Mouse (Mus musculus): Measurements from ENCODE around the gene Ddx39b. TPM values are rescaled to one million over a fixed set of nuclear protein-coding genes. Genes with fewer than 3 reads are reported as not detected.

Ddx39b gene
- polyA plus RNA-seq, 1 experiment from 2014 or later, result 466 TPM

DNA sequence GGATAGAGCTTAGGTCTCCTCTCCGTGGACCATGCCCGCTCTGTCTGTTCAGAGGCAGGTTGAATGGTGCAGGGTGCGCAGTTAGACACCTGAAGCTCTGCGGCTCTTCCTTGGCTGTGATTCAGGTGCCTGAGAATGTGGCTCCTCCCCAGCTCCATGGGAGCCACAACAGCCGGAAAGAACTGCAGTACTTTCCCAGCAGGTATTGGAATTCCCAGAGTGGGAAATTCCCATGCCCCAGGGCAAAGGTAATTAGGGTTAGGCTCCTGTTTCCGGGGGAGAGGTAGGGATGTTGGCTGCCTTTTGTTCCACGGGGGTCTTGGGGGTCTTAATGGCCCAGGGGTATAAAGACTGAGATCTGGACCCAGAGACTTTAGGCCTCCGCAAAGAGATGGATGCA, 42.6 kb upstream of the Ddx39b start:
- Histone ChIP-seq H3K4me2 (ENCODE audit: low read length) (no peak overlapping the region), H3K36me3 (ENCODE audit: control insufficient read depth, insufficient read depth) (no peaks in the 10 kb centered on the region), H3K9ac (replicated peaks; ENCODE audit: low read depth, low read length) (no peak overlapping the region), H3K4me1 (replicated peaks; ENCODE audit: control insufficient read depth, insufficient read depth, low read length) (peaks cover 11% of the 10 kb centered on the region), H3K27ac (ENCODE audit: low read length) (no peak overlapping the region), H3K4me3 (replicated peaks; ENCODE audit: low read length) (no peak overlapping the region), H3K9me3 (ENCODE audit: control insufficient read depth, low read length) (no peaks in the 10 kb centered on the region), H3K27me3 (replicated peaks; ENCODE audit: control insufficient read depth, insufficient read depth, low read length) (peaks cover 27% of the 10 kb centered on the region)
- WGBS, result 21% methylated on average over 8 of the region's 8 CpGs
- ATAC-seq, result no peak

DNA sequence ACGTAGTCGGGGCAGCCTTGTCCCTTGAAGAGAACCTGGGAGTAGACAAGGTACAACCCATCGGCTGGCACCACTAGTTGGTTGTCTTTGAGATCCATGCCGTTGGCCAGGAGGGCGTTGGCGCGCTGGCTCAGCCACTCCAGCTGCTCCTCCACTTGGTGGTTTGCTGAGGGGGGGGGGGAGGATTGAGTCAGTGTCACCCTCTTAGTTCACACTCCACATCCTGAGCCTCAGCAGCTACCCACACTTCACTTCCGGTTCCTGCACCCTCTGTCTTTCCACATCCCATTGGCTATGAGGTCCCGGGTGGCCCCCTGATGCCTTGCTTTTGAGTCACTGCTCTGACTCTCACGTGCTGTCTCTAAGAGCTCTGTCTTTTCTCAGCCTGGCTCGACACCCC, 41.1 kb upstream of the Ddx39b start:
- Histone ChIP-seq H3K4me1 (replicated peaks; ENCODE audit: control insufficient read depth, insufficient read depth, low read length) (peaks cover 9% of the 10 kb centered on the region), H3K4me3 (replicated peaks; ENCODE audit: low read length) (no peak overlapping the region), H3K4me2 (ENCODE audit: low read length) (no peak overlapping the region), H3K27me3 (replicated peaks; ENCODE audit: control insufficient read depth, insufficient read depth, low read length) (peaks cover 17% of the 10 kb centered on the region), H3K36me3 (ENCODE audit: control insufficient read depth, insufficient read depth) (no peaks in the 10 kb centered on the region), H3K9ac (replicated peaks; ENCODE audit: low read depth, low read length) (no peak overlapping the region), H3K27ac (ENCODE audit: low read length) (no peak overlapping the region), H3K9me3 (ENCODE audit: control insufficient read depth, low read length) (no peaks in the 10 kb centered on the region)
- no peak for ATAC-seq
- WGBS, result 88% methylated on average over 11 of the region's 11 CpGs

DNA sequence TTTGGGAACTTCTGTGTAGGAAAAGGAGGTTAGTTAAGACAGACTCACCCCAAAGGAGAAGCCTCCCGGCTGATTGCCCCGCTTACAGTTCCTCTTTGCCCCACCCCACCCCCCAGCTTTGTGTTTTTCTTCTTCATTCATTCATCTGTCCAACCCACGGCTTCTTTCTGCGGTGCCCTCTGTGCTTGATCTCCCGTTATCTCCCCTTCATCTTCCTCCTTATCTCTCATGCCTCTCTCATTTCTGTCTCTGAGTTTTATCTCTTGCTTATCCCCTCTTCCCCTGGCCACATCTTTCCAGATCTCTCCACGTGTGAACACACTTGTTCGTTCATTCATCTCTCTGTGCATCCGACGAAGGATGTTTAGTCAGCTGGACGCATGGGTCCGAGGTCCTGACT, 40.4 kb upstream of the Ddx39b start:
- no peaks in the 10 kb centered on the region for H3K36me3 ChIP-seq (ENCODE audit: control insufficient read depth, insufficient read depth)
- no peaks in the 10 kb centered on the region for H3K9me3 ChIP-seq (ENCODE audit: control insufficient read depth, low read length)
- H3K4me1 ChIP-seq (replicated peaks; ENCODE audit: control insufficient read depth, insufficient read depth, low read length), result peaks cover 2% of the 10 kb centered on the region
- H3K27me3 ChIP-seq (replicated peaks; ENCODE audit: control insufficient read depth, insufficient read depth, low read length), result peaks cover 11% of the 10 kb centered on the region
- H3K9ac ChIP-seq (replicated peaks; ENCODE audit: low read depth, low read length), result no peak overlapping the region
- no peak for ATAC-seq
- no peak overlapping the region for H3K27ac ChIP-seq (ENCODE audit: low read length)
- 77% methylated on average over 11 of the region's 11 CpGs for WGBS
- no peak overlapping the region for H3K4me3 ChIP-seq (replicated peaks; ENCODE audit: low read length)
- no peak overlapping the region for H3K4me2 ChIP-seq (ENCODE audit: low read length)

DNA sequence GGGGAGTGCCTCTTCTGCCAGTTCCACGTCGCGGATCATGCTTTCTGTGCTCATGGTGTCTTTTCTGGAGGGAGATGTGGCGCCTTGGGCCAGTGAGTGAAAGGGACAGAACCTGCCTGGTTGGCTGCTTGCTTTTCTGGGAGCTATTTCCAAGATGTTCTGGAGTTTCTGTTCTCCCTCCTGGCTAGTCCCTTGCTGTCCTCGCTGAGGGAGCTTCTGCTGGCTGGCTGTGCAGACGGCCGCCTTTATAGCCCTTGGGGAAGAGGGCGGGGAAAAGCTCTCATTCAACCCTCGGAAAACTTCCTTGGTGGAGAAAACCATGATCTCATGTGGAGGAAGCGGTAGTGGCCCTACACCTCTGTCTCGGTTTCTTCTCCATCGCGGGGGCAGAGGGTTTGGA, 39.8 kb upstream of the Ddx39b start, which contains the start of gene Tnf:
TSS of gene Tnf (minus strand) at position 221 of the 400 bp plus-strand sequence.
- Histone ChIP-seq H3K9ac (replicated peaks; ENCODE audit: low read depth, low read length) (no peak within 1 kb of the TSS), H3K27me3 (replicated peaks; ENCODE audit: control insufficient read depth, insufficient read depth, low read length) (peaks cover 6% of the 10 kb centered on the region; the same call in 1 of the 2 replicates), H3K4me2 (ENCODE audit: low read length) (no peak within 1 kb of the TSS), H3K36me3 (ENCODE audit: control insufficient read depth, insufficient read depth) (no peaks in the 10 kb centered on the region), H3K4me3 (replicated peaks; ENCODE audit: low read length) (no peak within 1 kb of the TSS), H3K9me3 (ENCODE audit: control insufficient read depth, low read length) (no peaks in the 10 kb centered on the region), H3K4me1 (replicated peaks; ENCODE audit: control insufficient read depth, insufficient read depth, low read length) (no peaks in the 10 kb centered on the region), H3K27ac (ENCODE audit: low read length) (no peak within 1 kb of the TSS)
- no peak for ATAC-seq
- WGBS, result 50% methylated on average over 13 of the region's 13 CpGs

DNA sequence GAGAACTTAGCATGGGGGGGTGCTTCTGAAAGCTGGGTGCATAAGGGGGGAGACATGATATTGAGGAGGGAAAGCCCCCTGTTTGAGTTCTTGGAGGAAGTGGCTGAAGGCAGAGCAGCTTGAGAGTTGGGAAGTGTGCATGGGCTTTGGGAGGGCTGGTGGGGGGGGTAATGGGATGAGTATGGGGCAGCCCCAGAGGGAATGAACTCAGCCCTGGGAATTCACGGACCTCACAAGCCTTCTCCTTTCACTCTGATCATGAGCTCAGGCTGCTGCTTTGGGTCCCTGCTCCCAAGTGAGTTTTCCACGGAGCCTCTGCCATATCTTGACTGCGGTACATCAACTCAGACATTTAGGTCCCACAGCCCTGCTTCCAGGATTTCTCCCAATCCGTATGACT, 39.1 kb upstream of the Ddx39b start:
- ATAC-seq, result no peak
- no peaks in the 10 kb centered on the region for H3K9me3 ChIP-seq (ENCODE audit: control insufficient read depth, low read length)
- no peak overlapping the region for H3K4me2 ChIP-seq (ENCODE audit: low read length)
- no peaks in the 10 kb centered on the region for H3K4me1 ChIP-seq (replicated peaks; ENCODE audit: control insufficient read depth, insufficient read depth, low read length)
- 0 out of 2 replicates have a peak, but pooled peaks cover 2% of the 10 kb centered on the region for H3K27me3 ChIP-seq (replicated peaks; ENCODE audit: control insufficient read depth, insufficient read depth, low read length)
- H3K9ac ChIP-seq (replicated peaks; ENCODE audit: low read depth, low read length), result no peak overlapping the region
- H3K36me3 ChIP-seq (ENCODE audit: control insufficient read depth, insufficient read depth), result no peaks in the 10 kb centered on the region
- 83% methylated on average over 4 of the region's 4 CpGs for WGBS
- no peak overlapping the region for H3K4me3 ChIP-seq (replicated peaks; ENCODE audit: low read length)
- no peak overlapping the region for H3K27ac ChIP-seq (ENCODE audit: low read length)

DNA sequence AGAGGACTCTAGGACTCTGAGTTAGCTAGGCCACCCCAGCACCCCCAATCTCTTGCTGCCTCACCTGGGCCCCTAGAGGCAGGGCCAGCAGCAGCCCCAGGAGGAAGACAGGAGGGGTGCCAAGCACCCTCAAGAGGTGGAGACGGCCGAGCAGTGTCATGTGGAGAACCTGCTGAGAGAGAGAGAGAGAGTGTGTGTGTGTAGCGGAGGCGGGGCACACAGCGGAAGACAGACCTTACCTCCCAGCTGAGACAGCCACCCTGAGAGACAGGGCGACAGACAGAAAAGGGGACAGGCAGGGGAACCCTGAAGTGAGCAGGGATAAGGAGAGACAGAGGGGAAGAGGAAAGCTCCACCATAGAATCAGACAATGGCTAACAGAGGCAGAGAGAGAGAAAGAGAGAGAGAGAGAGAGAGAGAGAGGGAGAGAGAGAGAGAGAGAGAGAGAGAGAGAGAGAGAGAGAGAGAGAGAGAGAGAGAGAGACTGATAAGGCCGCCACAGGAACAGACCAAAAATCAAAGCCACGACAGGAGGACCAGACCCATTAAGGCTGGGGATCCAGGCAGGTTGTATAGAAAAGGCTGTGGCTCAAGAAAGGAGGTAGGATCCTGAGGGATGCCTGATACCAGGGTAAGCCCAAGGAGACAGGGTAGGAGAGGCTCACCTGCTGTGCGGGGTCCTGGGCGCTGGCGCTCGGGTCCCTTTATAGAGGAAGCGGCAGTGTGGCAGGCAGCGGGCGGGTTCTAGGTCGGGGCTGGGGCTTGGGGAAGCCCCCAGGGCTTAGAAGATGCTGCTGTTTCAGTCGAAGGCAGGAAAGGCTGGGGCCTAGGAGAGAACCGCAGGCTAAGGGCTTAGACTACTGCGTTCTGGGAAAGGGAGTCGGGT, 36.8 kb upstream of the Ddx39b start, which contains the start of gene Lta:
TSS of gene Lta (minus strand) at position 858 of the 886 bp plus-strand sequence.
- H3K4me2 ChIP-seq (ENCODE audit: low read length), result no peak within 1 kb of the TSS
- H3K9me3 ChIP-seq (ENCODE audit: control insufficient read depth, low read length), result no peaks in the 10 kb centered on the region
- no peaks in the 10 kb centered on the region for H3K36me3 ChIP-seq (ENCODE audit: control insufficient read depth, insufficient read depth)
- no peaks in the 10 kb centered on the region for H3K4me1 ChIP-seq (replicated peaks; ENCODE audit: control insufficient read depth, insufficient read depth, low read length)
- H3K4me3 ChIP-seq (replicated peaks; ENCODE audit: low read length), result no peak within 1 kb of the TSS
- WGBS, result 24% methylated on average over 20 of the region's 20 CpGs
- ATAC-seq, result no peak
- H3K27me3 ChIP-seq (replicated peaks; ENCODE audit: control insufficient read depth, insufficient read depth, low read length), result no peaks in the 10 kb centered on the region
- H3K27ac ChIP-seq (ENCODE audit: low read length), result no peak within 1 kb of the TSS
- no peak within 1 kb of the TSS for H3K9ac ChIP-seq (replicated peaks; ENCODE audit: low read depth, low read length)

DNA sequence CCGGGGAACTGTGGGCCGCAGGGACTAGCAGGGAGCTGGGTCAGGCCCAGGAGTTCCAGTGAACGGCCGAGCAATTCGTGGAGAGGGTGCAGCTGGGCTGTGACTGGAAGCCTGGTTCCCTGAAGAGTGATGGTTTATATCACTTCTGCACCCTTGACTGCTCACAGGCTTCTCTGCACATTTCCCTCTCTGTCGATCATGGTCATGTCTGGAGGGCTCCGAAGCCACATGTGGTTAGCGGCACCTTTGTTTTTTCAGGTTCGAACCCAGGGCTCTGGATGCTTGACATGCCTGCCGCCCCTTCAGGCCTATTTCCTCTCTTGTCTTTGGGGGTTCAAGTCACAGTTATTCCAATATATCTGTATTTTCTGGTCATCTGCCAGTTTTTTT, 36.2 kb upstream of the Ddx39b start:
- H3K9ac ChIP-seq (replicated peaks; ENCODE audit: low read depth, low read length), result no peak overlapping the region
- no peak overlapping the region for H3K27ac ChIP-seq (ENCODE audit: low read length)
- WGBS, result 56% methylated on average over 10 of the region's 10 CpGs
- H3K4me3 ChIP-seq (replicated peaks; ENCODE audit: low read length), result no peak overlapping the region
- no peaks in the 10 kb centered on the region for H3K4me1 ChIP-seq (replicated peaks; ENCODE audit: control insufficient read depth, insufficient read depth, low read length)
- no peaks in the 10 kb centered on the region for H3K27me3 ChIP-seq (replicated peaks; ENCODE audit: control insufficient read depth, insufficient read depth, low read length)
- no peaks in the 10 kb centered on the region for H3K36me3 ChIP-seq (ENCODE audit: control insufficient read depth, insufficient read depth)
- H3K9me3 ChIP-seq (ENCODE audit: control insufficient read depth, low read length), result no peaks in the 10 kb centered on the region
- no peak for ATAC-seq
- H3K4me2 ChIP-seq (ENCODE audit: low read length), result no peak overlapping the region

DNA sequence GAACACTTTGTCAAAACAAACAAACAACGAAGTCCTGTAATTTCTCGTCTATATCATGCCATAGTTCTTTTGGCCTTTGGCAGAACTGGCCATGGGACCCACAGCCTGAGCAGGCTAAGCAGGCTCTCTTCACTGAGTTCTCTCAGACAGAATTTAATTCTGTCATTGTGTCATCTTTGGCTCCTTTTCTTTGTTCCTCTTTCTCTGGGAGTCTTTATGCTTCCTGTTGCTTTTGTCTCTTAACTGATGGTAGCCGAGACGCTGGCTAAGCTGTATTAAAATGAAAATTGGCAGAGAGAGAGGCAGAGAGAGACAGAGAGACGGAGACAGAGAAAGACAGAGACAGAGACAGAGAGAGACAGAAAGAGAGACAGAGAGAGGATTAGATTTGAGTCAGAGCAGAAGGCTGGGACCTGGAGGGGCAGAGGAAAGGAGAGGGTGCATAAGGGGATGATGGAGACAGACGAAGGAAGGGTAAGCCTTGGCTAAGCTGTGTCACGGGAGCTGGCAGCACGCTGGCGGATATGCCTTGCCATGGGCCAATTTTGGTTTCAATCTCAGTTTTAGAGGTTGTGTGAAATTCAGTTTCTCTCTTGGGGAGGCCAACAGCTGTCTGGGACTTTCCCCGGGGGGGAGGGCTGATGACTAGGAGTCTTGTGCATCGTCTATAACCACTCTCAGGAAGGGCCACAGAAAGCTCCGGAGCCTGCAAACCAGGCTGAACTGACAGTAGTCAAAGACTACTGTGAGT, 31.6 kb upstream of the Ddx39b start:
- ATAC-seq, result no peak
- Histone ChIP-seq H3K4me3 (replicated peaks; ENCODE audit: low read length) (no peak overlapping the region), H3K9me3 (ENCODE audit: control insufficient read depth, low read length) (no peaks in the 10 kb centered on the region), H3K36me3 (ENCODE audit: control insufficient read depth, insufficient read depth) (no peaks in the 10 kb centered on the region), H3K27ac (ENCODE audit: low read length) (no peak overlapping the region), H3K9ac (replicated peaks; ENCODE audit: low read depth, low read length) (no peak overlapping the region), H3K4me2 (ENCODE audit: low read length) (no peak overlapping the region), H3K4me1 (replicated peaks; ENCODE audit: control insufficient read depth, insufficient read depth, low read length) (no peaks in the 10 kb centered on the region), H3K27me3 (replicated peaks; ENCODE audit: control insufficient read depth, insufficient read depth, low read length) (no peaks in the 10 kb centered on the region)
- WGBS, result 67% methylated on average over 12 of the region's 12 CpGs

DNA sequence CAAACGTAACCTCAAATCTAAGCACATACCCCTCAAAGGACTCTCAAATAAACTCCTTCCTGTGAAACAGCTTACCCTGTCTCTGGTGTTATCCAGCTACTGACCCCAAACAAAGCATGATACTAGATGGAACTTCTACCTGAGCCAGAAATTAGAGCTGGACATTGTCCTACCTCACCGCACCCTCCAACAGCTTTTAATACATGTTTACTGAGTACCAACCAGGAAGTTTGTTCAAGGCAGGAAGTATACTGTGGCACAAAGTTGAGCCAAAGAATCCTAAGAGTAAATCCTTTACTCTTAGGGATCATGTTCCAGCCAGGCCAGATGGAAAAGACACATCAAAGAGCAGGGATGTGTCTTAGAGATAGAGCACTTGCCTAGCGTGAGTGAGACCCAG, 31.0 kb upstream of the Ddx39b start:
- Histone ChIP-seq H3K27me3 (replicated peaks; ENCODE audit: control insufficient read depth, insufficient read depth, low read length) (no peaks in the 10 kb centered on the region), H3K27ac (ENCODE audit: low read length) (no peak overlapping the region), H3K9me3 (ENCODE audit: control insufficient read depth, low read length) (no peaks in the 10 kb centered on the region), H3K36me3 (ENCODE audit: control insufficient read depth, insufficient read depth) (no peaks in the 10 kb centered on the region), H3K4me1 (replicated peaks; ENCODE audit: control insufficient read depth, insufficient read depth, low read length) (no peaks in the 10 kb centered on the region), H3K9ac (replicated peaks; ENCODE audit: low read depth, low read length) (no peak overlapping the region), H3K4me2 (ENCODE audit: low read length) (no peak overlapping the region), H3K4me3 (replicated peaks; ENCODE audit: low read length) (no peak overlapping the region)
- ATAC-seq, result no peak
- 82% methylated on average over 3 of the region's 3 CpGs for WGBS
